Mouse (Mus musculus): ENCODE measurements at regions not wholly inside any gene's neighbourhood (a gene's known extent, or its start where the extent isn't known, plus 50 kb on each side); places are given as distances from the start of the nearest gene placed in this dataset.
A peak's percentile ranks its signal among the peaks of the same experiment; 100 is the strongest.

- DNase-seq: peak; percentile 14
Measured at GRCm38 (mm10) chr16:18683556-18683955, 53.8 kb upstream of the Sept5 start.

- no peak for DNase-seq
Measured at GRCm38 (mm10) chr16:18686044-18686761, 56.4 kb upstream of the Sept5 start.

- DNase-seq: peak; percentile 85
Measured at GRCm38 (mm10) chr16:18686916-18687315, 57.2 kb upstream of the Sept5 start.

- peak; percentile 61 for DNase-seq
Measured at GRCm38 (mm10) chr16:18687367-18687766, 57.6 kb upstream of the Sept5 start.

- no peak for DNase-seq
Measured at GRCm38 (mm10) chr16:18695596-18695995, 65.8 kb upstream of the Sept5 start.

GRCm38 (mm10) chr16:18696074-18696819 is 66.5 kb upstream of the Sept5 start:
- peak; percentile 35 for DNase-seq

- no peak for DNase-seq
Measured at GRCm38 (mm10) chr16:18696820-18697168, 67.0 kb upstream of the Sept5 start.

GRCm38 (mm10) chr16:18704126-18704525 is 72.5 kb upstream of the Cldn5 start:
- DNase-seq: no peak

GRCm38 (mm10) chr16:18705028-18705648 is 71.5 kb upstream of the Cldn5 start:
- DNase-seq: peak; percentile 59

GRCm38 (mm10) chr16:18711637-18712125 is 65.0 kb upstream of the Cldn5 start:
- no peak for DNase-seq

GRCm38 (mm10) chr16:18713017-18713416 is 63.6 kb upstream of the Cldn5 start:
- no peak for DNase-seq

GRCm38 (mm10) chr16:18715381-18715780 is 61.3 kb upstream of the Cldn5 start:
- peak; percentile 69 for DNase-seq

GRCm38 (mm10) chr16:18718040-18718439 is 58.6 kb upstream of the Cldn5 start:
- DNase-seq: peak; percentile 20

GRCm38 (mm10) chr16:18720433-18721233 is 56.0 kb upstream of the Cldn5 start:
- DNase-seq: no peak

GRCm38 (mm10) chr16:18723186-18723843 is 53.3 kb upstream of the Cldn5 start:
- no peak for DNase-seq

GRCm38 (mm10) chr16:18723874-18724273 is 52.8 kb upstream of the Cldn5 start:
- DNase-seq: no peak

- no peak for DNase-seq
Measured at GRCm38 (mm10) chr16:18724706-18725105, 51.9 kb upstream of the Cldn5 start.

Data from kidney, adult 11 months (tissue).